Mouse (Mus musculus) liver, postnatal 0 days (tissue): ENCODE results near the gene Glud1. TPM values are rescaled to one million over a fixed set of nuclear protein-coding genes. Genes with fewer than 3 reads are reported as not detected.

Source experiments
- ATAC-seq: fragments of 200-750 bp; cut with Nextera tagmentation; 2 replicates; pipeline ENCODE4 v1.8.0; 2017; ENCODE audit warnings: mild to moderate bottlenecking, moderate library complexity
- DNase-seq: peaks from one replicate; pipeline ENCODE4 v3.0.0-alpha.2; 2016
- H3K27ac ChIP-seq: fragments of 300-500 bp; sonication (generic); 2 replicates; pipeline ENCODE4 v1.5.1; 2014; ENCODE audit warnings: antibody characterized with exemption, moderate library complexity, mild to moderate bottlenecking, low read depth
- H3K27me3 ChIP-seq: fragments of 300-500 bp; sonication (generic); 2 replicates; pipeline ENCODE4 v1.6.1; 2014; ENCODE audit warnings: low read length, control low read depth, mixed read lengths; ENCODE audit not compliant: insufficient read depth
- H3K36me3 ChIP-seq: fragments of 300-500 bp; sonication (generic); replicated peaks from 2 replicates; pipeline ENCODE4 v1.6.1; 2014; ENCODE audit warnings: mild to moderate bottlenecking, control low read depth, low read length, moderate library complexity, mixed read lengths; ENCODE audit not compliant: insufficient read depth
- H3K4me1 ChIP-seq: fragments of 300-500 bp; sonication (generic); 2 replicates; pipeline ENCODE4 v1.6.1; 2014; ENCODE audit warnings: antibody characterized with exemption, mild to moderate bottlenecking, control low read depth; ENCODE audit not compliant: insufficient read depth
- H3K4me2 ChIP-seq: fragments of 300-500 bp; sonication (generic); 2 replicates; pipeline ENCODE4 v1.6.1; 2014; ENCODE audit warnings: low read depth, mild to moderate bottlenecking, low read length, moderate library complexity, mixed read lengths
- H3K4me3 ChIP-seq: fragments of 300-500 bp; sonication (generic); 2 replicates; pipeline ENCODE4 v1.5.1; 2014; ENCODE audit warnings: low read depth, low read length
- H3K9ac ChIP-seq: fragments of 300-500 bp; sonication (generic); replicated peaks from 2 replicates; pipeline ENCODE4 v1.6.1; 2014; ENCODE audit warnings: mild to moderate bottlenecking, moderate library complexity
- H3K9me3 ChIP-seq: fragments of 300-500 bp; sonication (generic); 2 replicates; pipeline ENCODE4 v1.6.1; 2016; ENCODE audit warnings: mild to moderate bottlenecking, control low read depth, low read length, mixed read lengths
- CTCF ChIP-seq: sonication (generic); IDR thresholded peaks from 2 replicates; pipeline ENCODE4 v1.5.1; 2016; ENCODE audit warnings: antibody characterized with exemption, low read depth
- EP300 ChIP-seq: IDR thresholded peaks from 2 replicates; pipeline ENCODE4 v1.6.1; 2016; ENCODE audit warnings: antibody characterized with exemption, low read depth, mild to moderate bottlenecking
- WGBS: fragments of 180-500 bp; shearing (Covaris S2); extraction: QIAGEN DNeasy Blood & Tissue Kit; methylation state at CpG from one replicate; pipeline ENCODE4 v1.1.7; 2014; ENCODE audit not compliant: insufficient replicate concordance; 5-methylcytosine and 5-hydroxymethylcytosine counted together
- polyA plus RNA-seq: library from polyadenylated mRNA; unstranded; fragments of >200 nt; fragmentation: Nextera tagmentation; extraction: Ambion mirVana; gene quantifications from 2 replicates; pipeline ENCODE4 v1.2.1, GENCODE M21; 2015

Gene Glud1
- polyA plus RNA-seq, 1 experiment from 2014 or later: 163 TPM

DNA sequence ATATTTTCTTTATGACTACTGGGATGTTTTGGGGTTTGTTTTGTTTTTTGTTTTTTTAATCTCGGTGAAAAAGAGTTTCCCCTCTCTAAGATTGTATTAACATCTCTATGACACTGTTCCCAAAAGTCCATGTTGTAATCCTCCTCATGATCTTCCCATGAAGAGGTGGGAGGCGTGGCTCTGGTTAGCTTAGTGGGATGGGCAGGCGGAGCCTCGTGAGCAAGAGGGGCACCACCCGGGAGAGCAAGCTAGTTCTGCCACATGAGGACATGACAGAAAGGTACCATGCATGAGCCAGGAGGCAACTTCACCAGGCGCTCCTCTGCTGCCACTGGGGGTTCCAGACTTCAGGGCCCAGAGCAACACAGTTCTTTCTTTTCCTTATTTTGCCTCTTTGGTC, 42.0 kb downstream of the Glud1 start:
- no peak for DNase-seq

DNA sequence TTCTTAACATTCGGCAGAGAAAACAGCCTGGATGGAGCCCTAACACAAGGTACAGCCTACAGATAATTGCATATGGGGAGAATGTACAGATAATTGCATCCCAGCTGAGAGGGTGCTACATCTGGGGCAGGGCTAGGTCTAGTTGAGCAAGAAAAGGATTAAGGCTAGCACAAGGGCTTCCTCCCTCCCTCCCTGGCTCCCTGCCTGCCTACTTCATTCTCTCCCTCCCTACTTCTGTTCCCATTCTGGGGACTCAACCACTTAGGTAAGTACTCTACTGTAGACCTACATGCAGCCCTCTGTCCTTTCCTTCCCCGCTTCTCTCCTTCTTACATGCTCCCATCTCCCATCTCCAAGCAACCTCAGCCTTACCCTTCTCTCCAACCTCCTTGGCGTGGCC, 42.8 kb downstream of the Glud1 start:
- WGBS: 85% methylated on average over 3 of the region's 3 CpGs
- no peak overlapping the region for H3K27ac ChIP-seq
- H3K4me2 ChIP-seq: no peak overlapping the region
- ATAC-seq (no peak), DNase-seq (no peak)
- H3K9me3 ChIP-seq: no peaks in the 10 kb centered on the region
- H3K9ac ChIP-seq: no peak overlapping the region
- TF ChIP-seq CTCF: no peak
- TF ChIP-seq EP300: no peak
- no peaks in the 10 kb centered on the region for H3K27me3 ChIP-seq
- no peaks in the 10 kb centered on the region for H3K36me3 ChIP-seq
- no peak overlapping the region for H3K4me3 ChIP-seq
- H3K4me1 ChIP-seq: peaks cover 25% of the 10 kb centered on the region

More for the DNA sequence above, 42.0 kb downstream of the Glud1 start:
- Histone ChIP-seq H3K4me1 (peaks cover 25% of the 10 kb centered on the region), H3K27ac (peak overlapping the region; percentile 85; the same call in 1 of the 2 replicates), H3K27me3 (no peaks in the 10 kb centered on the region), H3K36me3 (no peaks in the 10 kb centered on the region), H3K4me2 (no peak overlapping the region), H3K9ac (no peak overlapping the region), H3K4me3 (no peak overlapping the region), H3K9me3 (no peaks in the 10 kb centered on the region)
- WGBS: 60% methylated on average over 6 of the region's 6 CpGs
- TF ChIP-seq EP300: no peak
- TF ChIP-seq CTCF: no peak
- ATAC-seq: no peak

DNA sequence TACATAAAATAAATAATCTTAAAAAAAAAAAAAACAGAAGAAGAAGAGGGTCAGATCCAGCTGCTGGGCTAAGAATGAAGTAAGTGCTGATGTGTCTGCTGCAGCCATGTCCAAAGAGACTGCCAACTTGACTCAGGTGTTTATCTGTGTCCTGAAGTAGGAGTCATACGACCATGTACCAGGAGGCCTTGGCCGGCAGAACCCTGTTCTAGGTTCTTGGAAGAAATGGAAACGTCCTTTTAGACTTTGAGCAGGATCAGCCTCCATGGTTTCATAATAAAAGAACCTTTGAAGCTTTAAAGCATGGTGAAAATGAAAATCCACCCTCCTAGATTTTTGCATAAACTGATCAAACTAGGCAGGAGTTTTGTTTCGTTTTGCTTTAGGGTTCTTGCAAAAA, 43.9 kb downstream of the Glud1 start:
- no peak for ATAC-seq
- Histone ChIP-seq H3K4me1 (peaks cover 25% of the 10 kb centered on the region), H3K4me2 (no peak overlapping the region), H3K9me3 (no peaks in the 10 kb centered on the region), H3K36me3 (no peaks in the 10 kb centered on the region), H3K9ac (no peak overlapping the region), H3K27ac (no peak overlapping the region), H3K27me3 (no peaks in the 10 kb centered on the region), H3K4me3 (no peak overlapping the region)
- TF ChIP-seq EP300 (no peak), CTCF (no peak)
- WGBS: 66% methylated on average over 4 of the region's 4 CpGs
- no peak for DNase-seq

DNA sequence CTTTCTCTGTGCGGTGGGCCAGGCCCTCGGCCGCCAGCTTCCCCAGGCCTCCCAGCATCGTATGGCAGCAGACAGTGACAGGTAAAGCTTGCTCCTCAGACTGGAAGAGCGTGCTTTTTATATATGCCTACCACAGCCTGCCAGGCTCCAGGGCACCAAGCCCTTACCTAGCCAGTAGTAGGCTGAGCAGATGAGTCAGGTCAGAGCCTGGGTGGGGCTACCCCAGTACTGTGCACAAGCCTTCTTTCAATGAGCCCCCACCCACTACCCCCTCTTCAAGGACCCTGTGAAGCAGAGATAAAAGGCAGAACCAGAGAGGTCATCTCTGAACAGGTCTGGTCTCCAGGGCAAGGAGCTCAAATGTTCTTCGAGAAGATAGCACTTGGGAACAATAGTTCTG, 44.8 kb downstream of the Glud1 start, which contains the start of gene Fam25c:
Gene Fam25c, minus strand, starts transcription at position 133 of the 400 bp plus-strand sequence.
- TF ChIP-seq EP300: no peak
- TF ChIP-seq CTCF: no peak
- H3K27me3 ChIP-seq: no peaks in the 10 kb centered on the region
- H3K9ac ChIP-seq: 0 out of 2 replicates have a peak within 1 kb of the TSS, but pooled peaks have one; percentile 4
- peaks cover 25% of the 10 kb centered on the region for H3K4me1 ChIP-seq
- H3K27ac ChIP-seq: 0 out of 2 replicates have a peak within 1 kb of the TSS, but pooled peaks have one; percentile 0
- no peaks in the 10 kb centered on the region for H3K36me3 ChIP-seq
- no peak within 1 kb of the TSS for H3K4me3 ChIP-seq
- ATAC-seq (no peak), DNase-seq (no peak)
- H3K4me2 ChIP-seq: no peak within 1 kb of the TSS
- H3K9me3 ChIP-seq: no peaks in the 10 kb centered on the region
- WGBS: 60% methylated on average over 6 of the region's 6 CpGs

DNA sequence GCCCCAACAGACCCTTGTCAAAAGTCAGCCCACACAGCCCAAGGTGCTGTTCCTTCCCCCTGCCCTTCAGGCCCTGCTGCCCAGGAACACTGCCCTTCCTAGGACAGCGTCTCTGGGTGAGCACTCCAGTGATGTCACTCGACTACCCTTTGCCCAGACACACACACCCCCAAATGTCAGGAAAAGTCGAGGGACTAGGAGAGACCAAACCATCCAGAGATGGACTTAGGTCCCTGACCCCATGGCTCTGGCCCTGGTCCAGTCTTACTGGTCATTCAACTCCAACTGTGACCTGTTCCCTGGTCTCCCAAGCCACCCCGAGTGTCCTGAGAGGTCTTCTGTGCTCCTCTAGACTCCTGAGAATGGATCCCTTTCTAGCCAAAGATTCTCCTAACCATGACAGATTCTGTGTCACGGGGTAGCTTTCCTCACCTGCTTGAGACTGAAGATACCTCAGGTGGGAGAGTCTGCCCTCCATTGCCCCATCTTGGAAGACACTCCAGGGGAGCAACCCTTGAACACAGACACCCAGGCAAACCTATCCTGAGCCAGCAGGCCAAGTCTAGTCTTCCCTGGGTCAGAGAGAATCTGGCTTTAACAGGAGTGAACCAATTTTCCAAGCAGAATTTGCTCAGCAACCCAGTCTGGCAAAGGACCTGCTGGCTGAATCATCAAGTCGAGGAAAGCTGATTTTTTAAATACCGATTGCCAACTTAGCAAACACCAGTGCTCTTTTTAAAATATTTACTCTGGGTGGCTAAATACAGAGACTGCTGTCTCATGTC, 47.3 kb downstream of the Glud1 start:
- peak overlapping the region; percentile 86 for H3K27ac ChIP-seq

DNA sequence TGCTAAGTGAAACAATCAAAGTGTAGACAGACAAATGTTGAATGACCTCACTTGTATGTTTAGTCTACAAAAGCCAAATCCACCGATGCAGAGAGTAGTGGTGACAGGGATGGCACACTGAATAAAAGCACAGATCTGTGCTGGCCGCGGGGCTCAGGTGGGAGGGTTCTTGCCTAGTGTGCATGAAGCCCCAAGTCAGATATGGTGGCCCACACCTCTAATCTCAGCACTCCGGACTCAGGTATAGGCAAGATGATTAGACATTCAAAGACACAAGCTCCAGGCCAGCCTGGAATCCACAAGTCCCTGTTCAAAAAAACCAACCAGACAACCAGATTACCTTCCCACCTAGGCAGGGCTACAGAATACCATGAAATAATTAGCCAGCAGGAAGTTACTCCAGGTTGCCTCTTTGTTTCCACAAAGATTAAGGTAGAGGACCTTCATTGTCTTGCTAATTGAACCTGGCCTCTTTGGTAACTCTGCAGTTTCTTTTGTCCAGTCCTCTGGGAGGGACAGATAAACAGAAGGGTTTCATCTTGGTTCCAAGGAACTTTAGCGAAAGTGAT, 49.2 kb downstream of the Glud1 start:
- 44% methylated on average over 5 of the region's 5 CpGs for WGBS
- Histone ChIP-seq H3K27me3 (no peaks in the 10 kb centered on the region), H3K9me3 (no peaks in the 10 kb centered on the region), H3K4me3 (no peak overlapping the region), H3K4me2 (no peak overlapping the region), H3K27ac (peak overlapping the region; percentile 29; the same call in 1 of the 2 replicates), H3K36me3 (no peaks in the 10 kb centered on the region), H3K9ac (no peak overlapping the region), H3K4me1 (peaks cover 28% of the 10 kb centered on the region)
- no peak for TF ChIP-seq EP300
- TF ChIP-seq CTCF: no peak
- no peak for DNase-seq
- no peak for ATAC-seq

More for the DNA sequence above, 47.3 kb downstream of the Glud1 start:
- WGBS: 43% methylated on average over 7 of the region's 7 CpGs
- no peak overlapping the region for H3K4me2 ChIP-seq
- no peaks in the 10 kb centered on the region for H3K27me3 ChIP-seq
- H3K36me3 ChIP-seq: no peaks in the 10 kb centered on the region
- peak; percentile 58 for TF ChIP-seq EP300
- no peak for TF ChIP-seq CTCF
- 0 out of 2 replicates have a peak overlapping the region, but pooled peaks have one; percentile 23 for H3K9ac ChIP-seq
- no peaks in the 10 kb centered on the region for H3K9me3 ChIP-seq
- DNase-seq (peak; percentile 80), ATAC-seq (peak; percentile 95)
- H3K4me1 ChIP-seq: peaks cover 23% of the 10 kb centered on the region
- H3K4me3 ChIP-seq: no peak overlapping the region
